Mouse (Mus musculus) brain, embryonic 14.5 days (tissue): Measurements from ENCODE around the gene Col24a1.

ENCODE experiments used
- CTCF ChIP-seq: fragments of 200-500 bp; IDR thresholded peaks from 2 replicates; pipeline ENCODE4 v1.5.1; 2012; ENCODE audit warnings: inconsistent platforms, mild to moderate bottlenecking, moderate library complexity, borderline replicate concordance; ENCODE audit not compliant: insufficient read depth, insufficient read length; ENCODE audit errors: extremely low read depth
- POLR2A ChIP-seq: fragments of 200-500 bp; IDR thresholded peaks from 2 replicates; pipeline ENCODE4 v1.6.1; 2012; ENCODE audit warnings: mild to moderate bottlenecking, inconsistent platforms, borderline replicate concordance; ENCODE audit not compliant: poor library complexity, insufficient read depth, insufficient read length, severe bottlenecking; ENCODE audit errors: extremely low read depth

GRCm38 (mm10) chr3:145420421-145420820 lies 128.1 kb downstream of the Col24a1 start:
- TF ChIP-seq CTCF (no peak), POLR2A (no peak)
